Mouse (Mus musculus) neural tube, embryonic 15.5 days (tissue): ENCODE results near the gene 1600014C10Rik. TPM values are rescaled to one million over a fixed set of nuclear protein-coding genes. Genes with fewer than 3 reads are reported as not detected.

Source experiments
- ATAC-seq: fragments of 200-750 bp; cut with Nextera tagmentation; 2 replicates; pipeline ENCODE4 v1.8.0; 2017; ENCODE audit warnings: mild to moderate bottlenecking, moderate TSS enrichment, moderate library complexity; ENCODE audit not compliant: low FRiP score
- H3K27ac ChIP-seq: fragments of 300-500 bp; sonication (generic); replicated peaks from 2 replicates; pipeline ENCODE4 v1.5.1; 2015; ENCODE audit warnings: mild to moderate bottlenecking, inconsistent platforms
- H3K27me3 ChIP-seq: fragments of 300-500 bp; sonication (generic); replicated peaks from 2 replicates; pipeline ENCODE4 v1.6.1; 2015; ENCODE audit warnings: inconsistent platforms
- H3K36me3 ChIP-seq: fragments of 300-500 bp; sonication (generic); 2 replicates; pipeline ENCODE4 v1.6.1; 2015; ENCODE audit warnings: inconsistent platforms
- H3K4me1 ChIP-seq: fragments of 300-500 bp; sonication (generic); 2 replicates; pipeline ENCODE4 v1.6.1; 2015; ENCODE audit warnings: inconsistent platforms
- H3K4me2 ChIP-seq: fragments of 300-500 bp; sonication (generic); 2 replicates; pipeline ENCODE4 v1.6.1; 2015; ENCODE audit warnings: inconsistent platforms, mild to moderate bottlenecking, moderate library complexity
- H3K4me3 ChIP-seq: fragments of 300-500 bp; sonication (generic); replicated peaks from 2 replicates; pipeline ENCODE4 v1.5.1; 2015; ENCODE audit warnings: mild to moderate bottlenecking, inconsistent platforms
- H3K9ac ChIP-seq: fragments of 300-500 bp; sonication (generic); replicated peaks from 2 replicates; pipeline ENCODE4 v1.6.1; 2015; ENCODE audit warnings: mild to moderate bottlenecking, inconsistent platforms
- H3K9me3 ChIP-seq: fragments of 300-500 bp; sonication (generic); replicated peaks from 2 replicates; pipeline ENCODE4 v1.6.1; 2016; ENCODE audit warnings: inconsistent platforms
- WGBS: fragments of 180-500 bp; shearing (Covaris S2); methylation state at CpG from one replicate; pipeline ENCODE4 v1.1.7; 2015; ENCODE audit warnings: mixed read lengths; 5-methylcytosine and 5-hydroxymethylcytosine counted together
- polyA plus RNA-seq: library from polyadenylated mRNA; unstranded; fragments of >200 nt; fragmentation: Nextera tagmentation; extraction: Ambion mirVana; gene quantifications from 2 replicates; pipeline ENCODE4 v1.2.1, GENCODE M21; 2015

1600014C10Rik gene
- polyA plus RNA-seq, 1 experiment from 2014 or later: 32.0 TPM

DNA sequence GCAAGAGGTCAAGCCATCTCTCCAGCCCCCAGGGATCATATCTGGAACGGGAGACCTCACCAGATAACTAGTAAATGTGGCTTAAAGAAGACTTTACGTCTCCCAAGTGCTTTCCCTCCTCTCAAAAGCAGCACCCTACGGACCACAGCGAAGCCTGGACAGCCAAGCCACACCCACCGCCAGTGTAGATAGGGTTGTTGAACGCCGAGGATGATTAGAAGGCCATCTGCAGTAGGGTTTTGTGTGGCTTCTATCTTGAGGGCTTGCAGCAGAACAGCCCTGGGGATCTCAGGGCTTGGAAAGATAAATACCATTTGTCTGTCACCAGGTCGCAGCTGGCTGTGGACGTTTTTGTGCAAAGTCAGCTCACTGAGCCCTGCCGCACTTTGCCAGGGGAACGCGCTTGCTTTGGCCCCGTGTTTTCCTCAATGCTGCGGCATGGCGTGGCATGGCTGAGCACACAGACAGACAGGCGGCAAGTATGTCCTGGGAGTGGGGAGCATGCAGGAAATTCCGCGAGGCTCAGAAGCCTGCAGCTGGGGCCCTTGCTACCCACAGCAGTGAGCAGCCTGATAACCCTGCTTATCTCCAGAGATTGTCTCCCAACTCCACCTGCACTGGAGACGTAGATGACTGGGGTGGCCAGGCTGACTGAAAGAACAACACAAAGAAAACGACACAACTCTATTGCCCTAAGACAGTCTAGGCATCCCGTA is 15.9 kb upstream of the 1600014C10Rik start:
- Histone ChIP-seq H3K9me3 (no peaks in the 10 kb centered on the region), H3K27me3 (no peaks in the 10 kb centered on the region), H3K4me1 (peaks cover 10% of the 10 kb centered on the region; the same call in 1 of the 2 replicates), H3K36me3 (no peaks in the 10 kb centered on the region), H3K9ac (no peak overlapping the region; the same call in 1 of the 2 replicates), H3K27ac (no peak overlapping the region; the same call in 1 of the 2 replicates), H3K4me2 (peak overlapping the region; percentile 41), H3K4me3 (no peak overlapping the region; the same call in 1 of the 2 replicates)
- no peak for ATAC-seq
- 61% methylated on average over 21 of the region's 21 CpGs for WGBS

DNA sequence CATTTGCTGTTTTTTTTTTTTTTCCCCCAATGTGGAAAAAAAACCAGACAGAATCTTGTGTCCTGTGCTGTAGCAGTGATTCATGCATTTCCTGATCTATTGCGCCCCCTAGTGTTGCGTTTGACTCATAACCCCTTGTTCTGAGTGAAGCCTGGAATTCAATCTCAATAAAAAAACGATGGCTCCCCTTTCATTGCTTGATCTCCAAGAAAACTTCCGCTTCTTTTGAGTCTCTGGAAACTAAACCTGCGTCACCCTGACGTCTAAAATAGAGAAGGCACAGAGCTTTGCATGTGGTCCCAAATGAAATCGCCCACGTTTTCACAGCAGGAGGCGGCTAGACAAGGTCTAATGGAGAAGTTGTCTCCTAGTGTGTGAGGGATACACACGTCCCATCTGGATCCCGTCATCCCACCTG is 15.3 kb upstream of the 1600014C10Rik start:
- peaks cover 10% of the 10 kb centered on the region; the same call in 1 of the 2 replicates for H3K4me1 ChIP-seq
- peak overlapping the region; percentile 41; the same call in 1 of the 2 replicates for H3K4me2 ChIP-seq
- no peak overlapping the region for H3K4me3 ChIP-seq
- no peaks in the 10 kb centered on the region for H3K9me3 ChIP-seq
- H3K27me3 ChIP-seq: no peaks in the 10 kb centered on the region
- H3K27ac ChIP-seq: no peak overlapping the region
- H3K9ac ChIP-seq: no peak overlapping the region
- peak; percentile 69 for ATAC-seq
- no peaks in the 10 kb centered on the region for H3K36me3 ChIP-seq
- 24% methylated on average over 11 of the region's 11 CpGs for WGBS

GRCm38 (mm10) chr7:38173871-38174270 is 9.1 kb upstream of the 1600014C10Rik start:
- no peaks in the 10 kb centered on the region for H3K36me3 ChIP-seq
- H3K27me3 ChIP-seq: no peaks in the 10 kb centered on the region; the same call in 1 of the 2 replicates
- peak overlapping the region; percentile 19; the same call in 1 of the 2 replicates for H3K27ac ChIP-seq
- peak overlapping the region; percentile 28 for H3K4me3 ChIP-seq
- H3K4me1 ChIP-seq: peaks cover 13% of the 10 kb centered on the region
- peak; percentile 51; the same call in 1 of the 2 replicates for ATAC-seq
- peak overlapping the region; percentile 62 for H3K4me2 ChIP-seq
- no peaks in the 10 kb centered on the region for H3K9me3 ChIP-seq
- WGBS: 12% methylated on average over 14 of the region's 14 CpGs
- peak overlapping the region; percentile 44 for H3K9ac ChIP-seq

GRCm38 (mm10) chr7:38174321-38175148 is 8.5 kb upstream of the 1600014C10Rik start:
- 9% methylated on average over 31 of the region's 31 CpGs for WGBS
- Histone ChIP-seq H3K27ac (peak overlapping the region; percentile 19; the same call in 1 of the 2 replicates), H3K9ac (peak overlapping the region; percentile 44), H3K36me3 (no peaks in the 10 kb centered on the region), H3K27me3 (no peaks in the 10 kb centered on the region; the same call in 1 of the 2 replicates), H3K4me2 (peak overlapping the region; percentile 62), H3K9me3 (no peaks in the 10 kb centered on the region), H3K4me3 (peak overlapping the region; percentile 28), H3K4me1 (peaks cover 13% of the 10 kb centered on the region)
- peak; percentile 81 for ATAC-seq

GRCm38 (mm10) chr7:38176056-38176455 is 7.0 kb upstream of the 1600014C10Rik start:
- ATAC-seq: no peak
- Histone ChIP-seq H3K27me3 (no peaks in the 10 kb centered on the region; the same call in 1 of the 2 replicates), H3K9ac (no peak overlapping the region), H3K4me2 (no peak overlapping the region), H3K36me3 (no peaks in the 10 kb centered on the region), H3K9me3 (no peaks in the 10 kb centered on the region), H3K4me1 (peaks cover 13% of the 10 kb centered on the region), H3K4me3 (no peak overlapping the region), H3K27ac (no peak overlapping the region)
- 73% methylated on average over 3 of the region's 3 CpGs for WGBS

DNA sequence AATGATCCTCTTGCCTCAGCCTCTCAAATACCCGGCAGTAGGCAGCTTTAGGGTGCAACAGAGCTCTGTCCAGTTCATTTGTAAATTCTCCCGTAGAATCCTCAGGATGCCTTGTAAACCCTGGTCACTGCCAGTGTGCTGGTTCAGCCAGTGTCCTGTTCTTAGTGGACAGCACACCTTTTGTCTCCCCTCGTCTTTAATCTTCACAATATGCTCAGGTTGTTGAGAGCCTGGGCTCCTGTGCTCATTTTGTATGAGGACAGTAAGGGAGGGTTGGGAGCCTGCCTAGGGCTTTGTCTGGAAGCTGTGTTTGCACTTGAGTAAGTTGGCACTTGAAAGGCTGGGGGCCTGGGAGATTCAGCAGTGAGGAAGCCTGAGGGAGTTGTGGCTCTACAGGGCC is 3.1 kb upstream of the 1600014C10Rik start:
- Histone ChIP-seq H3K4me2 (no peak overlapping the region), H3K4me1 (peaks cover 21% of the 10 kb centered on the region), H3K36me3 (no peaks in the 10 kb centered on the region), H3K27ac (no peak overlapping the region), H3K4me3 (no peak overlapping the region), H3K9ac (no peak overlapping the region), H3K9me3 (no peaks in the 10 kb centered on the region), H3K27me3 (no peaks in the 10 kb centered on the region; the same call in 1 of the 2 replicates)
- 75% methylated on average over 3 of the region's 3 CpGs for WGBS
- ATAC-seq: no peak

GRCm38 (mm10) chr7:38181366-38181765 is 1.7 kb upstream of the 1600014C10Rik start:
- H3K4me1 ChIP-seq: peaks cover 24% of the 10 kb centered on the region
- H3K36me3 ChIP-seq: no peaks in the 10 kb centered on the region
- no peak for ATAC-seq
- no peak overlapping the region for H3K27ac ChIP-seq
- 87% methylated on average over 2 of the region's 2 CpGs for WGBS
- no peak overlapping the region for H3K9ac ChIP-seq
- no peak overlapping the region for H3K4me2 ChIP-seq
- H3K4me3 ChIP-seq: no peak overlapping the region
- no peaks in the 10 kb centered on the region for H3K9me3 ChIP-seq
- no peaks in the 10 kb centered on the region for H3K27me3 ChIP-seq

- 2% methylated on average over 11 of the region's 11 CpGs for WGBS
Measured at GRCm38 (mm10) chr7:38182596-38182961, 438 bp upstream of the 1600014C10Rik start.

DNA sequence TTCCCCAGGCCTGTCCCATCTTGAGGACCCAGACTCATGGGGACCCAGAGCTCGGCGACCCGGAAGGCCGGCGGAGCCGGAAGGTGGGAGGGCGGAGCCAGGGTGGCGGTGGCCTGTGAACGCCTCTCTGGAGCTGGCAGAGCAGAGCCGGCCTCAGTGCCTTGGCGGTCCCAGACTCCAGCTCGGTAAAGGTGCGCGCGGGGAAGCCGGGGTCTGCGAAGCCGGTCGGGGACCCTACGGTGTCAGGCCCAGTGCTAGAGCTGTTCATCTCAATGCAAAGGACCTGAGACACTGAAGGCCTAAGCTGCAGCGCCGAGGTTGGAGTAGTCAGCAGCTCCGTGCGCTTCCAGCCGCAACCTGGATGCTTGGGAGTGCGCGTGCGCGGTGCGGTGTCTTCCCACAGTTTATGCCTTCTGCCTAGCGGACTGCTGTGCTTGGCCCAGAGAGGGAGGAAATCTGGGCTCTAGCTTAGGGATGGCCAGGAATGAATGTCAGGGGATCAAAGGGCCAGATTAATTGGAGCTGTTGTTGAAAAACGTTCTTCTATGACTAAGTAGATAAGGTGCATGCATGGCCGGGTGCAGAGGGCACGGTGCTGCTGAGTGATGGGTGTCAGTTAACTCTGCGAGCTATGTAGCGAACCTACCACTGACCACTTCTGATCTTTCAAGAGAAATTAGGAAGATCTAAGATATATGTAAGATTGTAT is 846 bp downstream of the 1600014C10Rik start:
- no peaks in the 10 kb centered on the region for H3K27me3 ChIP-seq
- peak overlapping the region; percentile 86 for H3K4me2 ChIP-seq
- H3K9me3 ChIP-seq: no peaks in the 10 kb centered on the region
- WGBS: 7% methylated on average over 36 of the region's 36 CpGs
- H3K4me1 ChIP-seq: peaks cover 24% of the 10 kb centered on the region
- peak overlapping the region; percentile 60 for H3K4me3 ChIP-seq
- H3K9ac ChIP-seq: peak overlapping the region; percentile 68
- H3K27ac ChIP-seq: peak overlapping the region; percentile 94
- peak; percentile 94 for ATAC-seq
- H3K36me3 ChIP-seq: no peaks in the 10 kb centered on the region

More at GRCm38 (mm10) chr7:38182596-38182961, 438 bp upstream of the 1600014C10Rik start:
- no peaks in the 10 kb centered on the region for H3K27me3 ChIP-seq
- no peak for ATAC-seq
- H3K4me2 ChIP-seq: peak overlapping the region; percentile 86
- no peak overlapping the region for H3K27ac ChIP-seq
- peak overlapping the region; percentile 60 for H3K4me3 ChIP-seq
- no peaks in the 10 kb centered on the region for H3K36me3 ChIP-seq
- no peaks in the 10 kb centered on the region for H3K9me3 ChIP-seq
- peaks cover 24% of the 10 kb centered on the region for H3K4me1 ChIP-seq
- no peak overlapping the region for H3K9ac ChIP-seq

GRCm38 (mm10) chr7:38184418-38184745 is 1.4 kb downstream of the 1600014C10Rik start:
- Histone ChIP-seq H3K4me2 (peak overlapping the region; percentile 86), H3K36me3 (peaks cover 4% of the 10 kb centered on the region; the same call in 1 of the 2 replicates), H3K27me3 (no peaks in the 10 kb centered on the region), H3K9ac (peak overlapping the region; percentile 68), H3K9me3 (no peaks in the 10 kb centered on the region), H3K4me1 (peaks cover 24% of the 10 kb centered on the region), H3K4me3 (peak overlapping the region; percentile 60), H3K27ac (no peak overlapping the region)
- no peak for ATAC-seq
- WGBS: 62% methylated on average over 1 of the region's 1 CpGs

GRCm38 (mm10) chr7:38184786-38185185 is 1.8 kb downstream of the 1600014C10Rik start:
- Histone ChIP-seq H3K27ac (no peak overlapping the region), H3K4me1 (peaks cover 24% of the 10 kb centered on the region), H3K27me3 (no peaks in the 10 kb centered on the region), H3K9ac (peak overlapping the region; percentile 68; the same call in 1 of the 2 replicates), H3K4me3 (peak overlapping the region; percentile 60; the same call in 1 of the 2 replicates), H3K4me2 (peak overlapping the region; percentile 86), H3K9me3 (no peaks in the 10 kb centered on the region), H3K36me3 (peaks cover 8% of the 10 kb centered on the region; the same call in 1 of the 2 replicates)
- no peak for ATAC-seq
- 88% methylated on average over 6 of the region's 6 CpGs for WGBS
